Mouse (Mus musculus) forebrain, postnatal 0 days (tissue): ENCODE data around the gene Padi2. TPM values are rescaled to one million over a fixed set of nuclear protein-coding genes. Genes with fewer than 3 reads are reported as not detected.

Experiments
- ATAC-seq: fragments of 200-750 bp; cut with Nextera tagmentation; 2 replicates; pipeline ENCODE4 v1.8.0; 2017; ENCODE audit warnings: mild to moderate bottlenecking, moderate library complexity
- DNase-seq: peaks from one replicate; pipeline ENCODE4 v3.0.0-alpha.2; 2015
- H3K27ac ChIP-seq: fragments of 300-500 bp; sonication (generic); 2 replicates; pipeline ENCODE4 v1.5.1; 2014; ENCODE audit warnings: low read depth, mild to moderate bottlenecking, antibody characterized with exemption, low read length, moderate library complexity, mixed read lengths
- H3K27me3 ChIP-seq: fragments of 300-500 bp; sonication (generic); 2 replicates; pipeline ENCODE4 v1.6.1; 2014; ENCODE audit warnings: mild to moderate bottlenecking, low read length, mixed read lengths; ENCODE audit not compliant: insufficient read depth
- H3K36me3 ChIP-seq: fragments of 300-500 bp; sonication (generic); 2 replicates; pipeline ENCODE4 v1.6.1; 2014; ENCODE audit warnings: mild to moderate bottlenecking, moderate library complexity; ENCODE audit not compliant: insufficient read depth
- H3K4me1 ChIP-seq: fragments of 300-500 bp; sonication (generic); 2 replicates; pipeline ENCODE4 v1.6.1; 2014; ENCODE audit warnings: antibody characterized with exemption; ENCODE audit not compliant: insufficient read depth
- H3K4me2 ChIP-seq: fragments of 300-500 bp; sonication (generic); 2 replicates; pipeline ENCODE4 v1.6.1; 2014; ENCODE audit warnings: low read depth, mild to moderate bottlenecking, moderate library complexity
- H3K4me3 ChIP-seq: fragments of 300-500 bp; sonication (generic); 2 replicates; pipeline ENCODE4 v1.5.1; 2014; ENCODE audit warnings: low read depth, low read length, mixed read lengths
- H3K9ac ChIP-seq: fragments of 300-500 bp; sonication (generic); 2 replicates; pipeline ENCODE4 v1.6.1; 2014; ENCODE audit warnings: mild to moderate bottlenecking
- H3K9me3 ChIP-seq: fragments of 300-500 bp; sonication (generic); 2 replicates; pipeline ENCODE4 v1.6.1; 2016; ENCODE audit warnings: low read length
- CTCF ChIP-seq: sonication (generic); IDR thresholded peaks from 2 replicates; pipeline ENCODE4 v1.5.1; 2016; ENCODE audit warnings: antibody characterized with exemption, control low read depth, low read depth
- WGBS: fragments of 180-500 bp; shearing (Covaris S2); extraction: QIAGEN DNeasy Blood & Tissue Kit; methylation state at CpG from one replicate; pipeline ENCODE4 v1.1.7; 2014; 5-methylcytosine and 5-hydroxymethylcytosine counted together
- polyA plus RNA-seq: library from polyadenylated mRNA; unstranded; fragments of >200 nt; fragmentation: Nextera tagmentation; extraction: Ambion mirVana; gene quantifications from 2 replicates; pipeline ENCODE4 v1.2.1, GENCODE M21; 2015
- total RNA-seq: library from RNA; depleted of rRNA; stranded (reverse); fragments of >200 nt; gene quantifications from 2 replicates; pipeline ENCODE4 v1.2.3, GENCODE M21; 2014

The Padi2 gene
- total and polyA plus RNA-seq, 2 experiments from 2014 or later = 1.3 to 1.8 TPM

DNA sequence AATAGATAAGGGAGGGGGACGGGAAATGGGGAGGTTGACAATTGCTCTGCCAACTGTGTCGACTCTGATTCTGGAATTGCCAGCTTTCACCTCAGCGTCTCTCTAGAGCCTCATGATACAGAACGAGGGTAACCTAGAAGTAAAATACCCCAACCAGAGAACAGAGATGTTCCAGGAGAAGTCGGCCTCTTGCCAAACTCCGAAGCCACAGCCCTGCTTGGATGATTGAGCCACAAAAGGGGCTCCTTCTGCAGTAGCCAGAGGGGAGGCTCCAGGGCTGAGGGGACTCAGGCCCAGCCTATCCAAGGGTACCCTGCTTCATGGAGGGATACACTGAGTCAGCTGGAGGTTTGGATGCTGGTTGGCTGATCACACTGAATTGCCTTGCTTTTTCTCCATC, 52.2 kb downstream of the Padi2 start:
- 57% methylated on average over 6 of the region's 6 CpGs for WGBS
- Histone ChIP-seq H3K36me3 (no peaks in the 10 kb centered on the region), H3K9ac (no peak overlapping the region), H3K4me2 (no peak overlapping the region), H3K4me3 (no peak overlapping the region), H3K9me3 (no peaks in the 10 kb centered on the region), H3K27me3 (no peaks in the 10 kb centered on the region), H3K4me1 (peaks cover 14% of the 10 kb centered on the region), H3K27ac (no peak overlapping the region)
- ATAC-seq = no peak
- no peak for TF ChIP-seq CTCF
- no peak for DNase-seq

DNA sequence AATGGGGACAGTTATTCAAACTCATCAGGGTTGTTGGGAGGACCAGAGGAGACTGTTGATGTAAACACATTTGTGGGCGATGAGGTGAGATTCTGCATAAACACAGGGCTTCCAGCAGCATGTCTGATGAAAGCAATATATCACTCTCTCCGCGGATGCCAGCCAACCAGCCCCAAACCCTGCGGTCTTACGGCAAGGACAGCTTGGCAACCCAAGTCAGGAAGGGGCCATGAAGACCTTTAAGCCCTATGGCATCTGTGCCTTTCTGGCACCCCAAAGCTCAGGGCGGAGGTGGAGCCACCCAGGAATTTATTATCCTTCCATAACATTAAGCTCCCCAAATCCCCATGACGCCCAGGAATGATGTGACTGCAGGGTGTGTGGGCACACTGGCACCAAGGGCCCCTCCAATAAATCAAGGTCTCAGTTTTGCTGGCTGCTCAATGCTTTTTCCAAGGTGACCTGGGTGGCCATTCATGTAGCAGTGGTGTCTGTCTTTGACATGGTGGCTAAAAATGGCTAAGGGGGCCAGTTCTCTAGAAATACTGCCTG, 53.1 kb downstream of the Padi2 start:
- no peak for ATAC-seq

DNA sequence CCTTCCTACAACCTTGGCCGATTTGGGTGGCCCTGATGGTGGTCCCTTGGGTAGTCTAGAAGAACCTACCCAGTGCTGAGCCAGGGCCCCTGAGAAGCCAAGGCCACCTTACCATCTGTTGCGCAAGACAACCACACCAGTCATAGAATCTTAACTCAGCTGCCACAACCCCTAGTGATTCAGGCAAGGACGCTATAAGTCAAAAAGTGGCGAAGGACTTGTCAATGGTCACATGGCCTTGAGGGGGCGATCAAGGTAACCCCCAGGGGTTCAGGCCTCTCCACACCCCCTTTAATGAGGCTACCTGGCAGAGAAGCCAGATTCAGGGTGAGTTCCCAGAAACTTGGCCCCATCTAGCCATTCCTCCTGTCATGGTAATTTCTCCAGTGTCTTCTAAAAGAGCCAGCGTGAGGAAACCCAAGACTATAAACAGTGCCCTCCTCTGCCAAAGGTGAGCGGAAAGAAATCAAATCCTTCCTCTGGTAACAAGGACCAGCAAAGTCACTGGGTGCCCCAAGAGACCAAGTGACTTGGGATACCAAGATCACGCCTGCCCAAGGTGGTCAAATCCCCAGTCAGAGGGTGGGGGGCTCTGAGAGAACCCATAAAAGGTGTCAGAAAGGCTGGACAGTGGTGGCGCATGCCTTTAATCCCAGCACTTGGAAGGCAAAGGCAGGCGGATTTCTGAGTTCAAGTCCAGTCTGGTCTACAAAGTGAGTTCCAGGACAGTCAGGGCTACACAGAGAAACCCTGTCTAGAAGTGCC, 53.8 kb downstream of the Padi2 start:
- no peak overlapping the region for H3K4me2 ChIP-seq
- WGBS = 83% methylated on average over 10 of the region's 10 CpGs

More for the DNA sequence above, 53.1 kb downstream of the Padi2 start:
- Histone ChIP-seq H3K36me3 (no peaks in the 10 kb centered on the region), H3K9me3 (no peaks in the 10 kb centered on the region), H3K9ac (no peak overlapping the region), H3K27ac (no peak overlapping the region), H3K27me3 (no peaks in the 10 kb centered on the region), H3K4me3 (no peak overlapping the region), H3K4me2 (no peak overlapping the region), H3K4me1 (peaks cover 14% of the 10 kb centered on the region)
- TF ChIP-seq CTCF = no peak
- WGBS = 91% methylated on average over 7 of the region's 7 CpGs
- no peak for DNase-seq

DNA sequence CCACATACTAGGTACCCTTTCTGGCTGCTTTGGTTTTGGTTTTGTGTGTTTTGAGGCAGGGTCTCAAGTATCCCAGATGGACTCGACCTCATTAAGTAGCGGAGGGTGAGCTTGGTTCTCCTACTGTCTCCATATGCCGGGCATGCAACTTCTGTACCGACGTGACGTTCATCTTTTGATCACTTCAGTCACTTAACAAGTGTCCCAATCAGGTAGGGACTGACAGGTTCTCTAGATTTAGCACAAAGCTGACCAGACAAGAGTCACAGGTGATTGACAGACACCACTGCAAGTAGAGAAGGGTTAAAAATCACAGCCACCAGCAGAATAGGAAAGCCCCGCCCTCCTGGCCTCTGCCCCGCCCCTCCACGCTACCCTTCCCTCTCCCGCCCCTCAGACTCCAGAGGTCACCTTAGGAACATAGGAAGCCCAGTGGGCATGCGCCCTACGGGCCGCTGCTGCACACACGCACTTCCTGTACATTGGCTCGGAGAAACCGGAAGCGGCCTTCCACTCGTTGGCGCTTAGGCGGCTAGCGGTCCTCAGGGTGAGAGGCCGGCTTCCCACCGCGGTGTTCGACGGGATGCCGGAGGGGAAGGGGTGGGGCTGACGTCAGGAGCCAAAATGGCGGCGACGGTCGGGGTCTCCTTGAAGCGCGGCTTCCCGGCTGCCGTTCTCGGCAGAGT, 54.8 kb downstream of the Padi2 start, which contains the start of gene Sdhb:
TSS of gene Sdhb (plus strand) at position 423 of the 686 bp plus-strand sequence.
- Histone ChIP-seq H3K9me3 (no peaks in the 10 kb centered on the region), H3K27me3 (no peaks in the 10 kb centered on the region), H3K9ac (peak within 1 kb of the TSS; percentile 94), H3K36me3 (no peaks in the 10 kb centered on the region), H3K4me1 (peaks cover 14% of the 10 kb centered on the region), H3K4me2 (peak within 1 kb of the TSS; percentile 81), H3K27ac (peak within 1 kb of the TSS; percentile 83), H3K4me3 (peak within 1 kb of the TSS; percentile 86)
- peak; percentile 96 for ATAC-seq
- peak; percentile 97 for DNase-seq
- no peak; the same call in 1 of the 2 replicates for TF ChIP-seq CTCF
- WGBS = 3% methylated on average over 37 of the region's 37 CpGs

More for the DNA sequence above, 53.8 kb downstream of the Padi2 start:
- Histone ChIP-seq H3K27me3 (no peaks in the 10 kb centered on the region), H3K4me3 (no peak overlapping the region), H3K9me3 (no peaks in the 10 kb centered on the region), H3K27ac (no peak overlapping the region), H3K4me1 (peaks cover 14% of the 10 kb centered on the region), H3K36me3 (no peaks in the 10 kb centered on the region), H3K9ac (no peak overlapping the region)
- DNase-seq (no peak), ATAC-seq (no peak)
- TF ChIP-seq CTCF = no peak; the same call in 1 of the 2 replicates

DNA sequence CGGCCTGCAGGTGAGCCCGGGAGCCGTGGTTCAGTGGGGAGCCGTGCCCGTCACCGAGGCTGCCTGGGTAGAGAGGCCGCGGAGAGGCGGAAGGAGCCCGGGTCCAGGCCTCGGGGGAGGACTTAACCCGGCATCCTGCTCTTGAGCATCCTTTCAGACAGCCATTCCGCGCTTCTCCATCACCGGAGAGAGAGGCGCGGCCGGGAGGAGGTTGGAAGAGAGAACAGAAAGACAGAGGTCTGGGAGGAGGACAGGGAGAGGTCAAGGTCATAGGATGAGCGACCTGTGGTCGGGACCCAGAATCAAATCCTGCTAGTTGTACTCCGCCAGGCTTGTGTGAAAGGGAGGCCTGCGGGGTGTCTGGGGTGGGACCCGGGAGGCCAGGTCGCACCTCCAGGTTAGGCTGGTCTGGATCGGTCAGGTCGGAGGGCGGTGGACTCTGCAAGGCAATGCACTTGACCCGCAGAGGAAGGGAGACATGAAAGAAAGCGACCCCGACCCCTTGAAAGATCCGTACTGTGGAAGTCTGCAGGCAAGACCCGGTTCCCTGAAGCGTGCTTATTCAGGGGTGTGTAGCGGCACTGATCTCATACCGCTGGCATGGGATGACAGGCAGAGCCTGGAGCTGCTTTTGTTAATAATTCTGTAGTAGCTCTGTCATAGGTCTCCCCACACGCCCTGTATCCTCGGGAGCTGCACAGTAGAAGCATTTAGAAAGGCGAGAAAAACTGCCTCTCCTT, 55.5 kb downstream of the Padi2 start:
- peak overlapping the region; percentile 81 for H3K4me2 ChIP-seq
- under 1% methylated on average over 38 of the region's 38 CpGs for WGBS
- H3K4me1 ChIP-seq = peaks cover 14% of the 10 kb centered on the region
- no peaks in the 10 kb centered on the region for H3K9me3 ChIP-seq
- H3K4me3 ChIP-seq = peak overlapping the region; percentile 86
- peak overlapping the region; percentile 94 for H3K9ac ChIP-seq
- DNase-seq (peak; percentile 52), ATAC-seq (peak; percentile 32)
- no peak for TF ChIP-seq CTCF
- peaks cover 6% of the 10 kb centered on the region for H3K36me3 ChIP-seq
- peak overlapping the region; percentile 83 for H3K27ac ChIP-seq
- no peaks in the 10 kb centered on the region for H3K27me3 ChIP-seq

DNA sequence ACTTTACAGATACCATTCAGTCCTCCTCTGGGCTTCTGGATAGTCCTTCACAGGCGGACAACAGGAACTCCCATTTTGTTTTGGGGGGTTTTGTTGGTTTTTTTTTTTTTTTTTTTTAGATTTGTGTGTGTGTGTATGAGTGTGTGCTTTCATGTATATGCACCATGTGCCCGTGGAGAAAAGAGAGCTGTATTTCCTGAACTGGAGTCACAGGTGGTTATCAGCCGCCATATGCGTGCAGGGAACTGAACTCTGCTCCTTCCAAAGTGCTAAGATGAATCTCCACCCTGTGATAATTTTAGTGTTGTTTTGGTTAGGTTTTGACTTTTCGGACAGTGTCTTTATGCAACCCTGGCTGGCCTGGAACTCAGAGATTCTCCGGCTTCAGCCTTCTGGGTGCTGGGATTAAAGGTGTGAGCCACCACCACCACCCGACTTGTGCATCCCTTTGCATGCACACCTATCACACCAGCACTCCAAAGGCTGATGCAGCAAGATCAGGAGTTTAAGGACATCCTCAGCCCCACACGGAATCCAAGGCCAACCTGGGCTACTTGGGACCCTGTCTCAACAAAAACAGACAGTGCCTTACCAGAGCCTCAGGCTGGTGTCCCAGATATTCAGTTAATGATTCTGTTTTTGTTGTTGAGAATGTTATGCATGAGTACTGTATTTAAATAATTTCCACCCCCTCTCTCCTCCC, 56.2 kb downstream of the Padi2 start:
- Histone ChIP-seq H3K9me3 (no peaks in the 10 kb centered on the region), H3K9ac (peak overlapping the region; percentile 94), H3K27me3 (no peaks in the 10 kb centered on the region), H3K27ac (peak overlapping the region; percentile 83), H3K4me1 (peaks cover 14% of the 10 kb centered on the region), H3K4me2 (peak overlapping the region; percentile 81), H3K36me3 (peaks cover 12% of the 10 kb centered on the region), H3K4me3 (peak overlapping the region; percentile 86)
- DNase-seq = no peak
- no peak for TF ChIP-seq CTCF
- 77% methylated on average over 8 of the region's 8 CpGs for WGBS
- ATAC-seq = no peak
